Mouse (Mus musculus) myocyte (in vitro differentiated cells): Measurements from ENCODE around the gene 1110017D15Rik. TPM values are rescaled to one million over a fixed set of nuclear protein-coding genes. Genes with fewer than 3 reads are reported as not detected.

Experiments used
- H3K27me3 ChIP-seq: one replicate; pipeline ENCODE4 v1.6.1; 2011; ENCODE audit not compliant: control insufficient read depth, insufficient read depth, insufficient read length
- H3K36me3 ChIP-seq: one replicate; pipeline ENCODE4 v1.6.1; 2011; ENCODE audit not compliant: control insufficient read depth, insufficient read depth
- H3K4me2 ChIP-seq: one replicate; pipeline ENCODE4 v1.6.1; 2011; ENCODE audit warnings: low read depth, control low read depth
- H3K4me3 ChIP-seq: one replicate; pipeline ENCODE4 v1.5.1; 2011; ENCODE audit warnings: mild to moderate bottlenecking, control low read depth, moderate library complexity
- H3K79me2 ChIP-seq: one replicate; pipeline ENCODE4 v1.6.1; 2011; ENCODE audit not compliant: control insufficient read depth, insufficient read depth
- H3ac ChIP-seq: one replicate; pipeline ENCODE4 v1.6.1; 2011; ENCODE audit not compliant: control insufficient read depth, insufficient read length
- CEBPB ChIP-seq: IDR thresholded peaks from 2 replicates; pipeline ENCODE4 v1.6.1; 2011; ENCODE audit warnings: mild to moderate bottlenecking, moderate library complexity; ENCODE audit not compliant: poor library complexity, insufficient read depth, severe bottlenecking
- E2F4 ChIP-seq: IDR thresholded peaks from one replicate; pipeline ENCODE4 v1.6.1; 2011; ENCODE audit warnings: mild to moderate bottlenecking, control low read depth, moderate library complexity; ENCODE audit not compliant: insufficient read depth
- MAX ChIP-seq: IDR thresholded peaks from one replicate; pipeline ENCODE4 v1.6.1; 2011; ENCODE audit warnings: low read depth, mild to moderate bottlenecking, control low read depth
- MYOD1 ChIP-seq, 3 experiments: IDR thresholded peaks; one replicate each; pipeline ENCODE4 v1.6.1; 2011; ENCODE audit warnings: control low read depth in 2 of 3, low read depth in 2 of 3, mild to moderate bottlenecking in 2 of 3, moderate library complexity in 1 of 3; ENCODE audit not compliant: insufficient read length in 2 of 3, control insufficient read depth in 1 of 3
- MYOG ChIP-seq, 3 experiments: IDR thresholded peaks; one replicate each; pipeline ENCODE4 v1.6.1; 2011; ENCODE audit warnings: control low read depth in 2 of 3, low read depth in 2 of 3, mild to moderate bottlenecking in 2 of 3; ENCODE audit not compliant: insufficient read length in 2 of 3, control insufficient read depth in 1 of 3, insufficient read depth in 1 of 3
- POLR2A ChIP-seq: IDR thresholded peaks from one replicate; pipeline ENCODE4 v1.6.1; 2011; ENCODE audit warnings: low read depth, mild to moderate bottlenecking, control low read depth, moderate library complexity; ENCODE audit not compliant: insufficient read length
- POLR2AphosphoS2 ChIP-seq: IDR thresholded peaks from one replicate; pipeline ENCODE4 v1.6.1; 2011; ENCODE audit warnings: low read depth, control low read depth; ENCODE audit not compliant: insufficient read length
- REST ChIP-seq: IDR thresholded peaks from one replicate; pipeline ENCODE4 v1.6.1; 2011; ENCODE audit warnings: mild to moderate bottlenecking, control low read depth, moderate library complexity; ENCODE audit not compliant: insufficient read depth, insufficient read length
- SRF ChIP-seq: IDR thresholded peaks from one replicate; pipeline ENCODE4 v1.6.1; 2011; ENCODE audit warnings: low read depth; ENCODE audit not compliant: control insufficient read depth, insufficient read length
- TCF12 ChIP-seq: IDR thresholded peaks from one replicate; pipeline ENCODE4 v1.6.1; 2011; ENCODE audit warnings: mild to moderate bottlenecking, control low read depth; ENCODE audit not compliant: poor library complexity, insufficient read depth, severe bottlenecking
- TCF3 ChIP-seq: IDR thresholded peaks from one replicate; pipeline ENCODE4 v1.6.1; 2011; ENCODE audit warnings: low read depth, control low read depth; ENCODE audit not compliant: insufficient read length
- USF1 ChIP-seq: IDR thresholded peaks from one replicate; pipeline ENCODE4 v1.6.1; 2011; ENCODE audit warnings: low read depth, mild to moderate bottlenecking, control low read depth, moderate library complexity
- polyA plus RNA-seq: library from polyadenylated mRNA; unstranded; fragments of >200 nt; fragmentation: generic; extraction: Trizol; gene quantifications from one replicate; pipeline ENCODE4 v1.2.1, GENCODE M21; 2012; ENCODE audit warnings: missing spikeins

1110017D15Rik gene
- polyA plus RNA-seq, 1 experiment, result 0.06 TPM

GRCm38 (mm10) chr4:41505131-41505551, 12.0 kb downstream of the 1110017D15Rik start:
- Histone ChIP-seq H3K27me3 (no peaks in the 10 kb centered on the region), H3K4me2 (no peak overlapping the region), H3K4me3 (no peak overlapping the region), H3ac (no peak overlapping the region), H3K36me3 (no peaks in the 10 kb centered on the region), H3K79me2 (no peaks in the 10 kb centered on the region)
- TF ChIP-seq POLR2A, result no peak
- TF ChIP-seq TCF12, result no peak
- no peak for TF ChIP-seq MAX
- no peak for TF ChIP-seq E2F4
- TF ChIP-seq MYOG (IDR thresholded peaks at IDR 0.05; ENCODE audit: control insufficient read depth in 1 of 3, insufficient read depth in 1 of 3, insufficient read length in 2 of 3, low read depth in 2 of 3), result no peak
- no peak for TF ChIP-seq MYOD1 (IDR thresholded peaks at IDR 0.05; ENCODE audit: control insufficient read depth in 1 of 3, insufficient read length in 2 of 3, low read depth in 2 of 3)
- no peak for TF ChIP-seq CEBPB
- no peak for TF ChIP-seq POLR2AphosphoS2

- H3K36me3 ChIP-seq, result no peaks in the 10 kb centered on the region
- no peak for TF ChIP-seq SRF
- TF ChIP-seq REST, result no peak
- no peak for TF ChIP-seq E2F4
- TF ChIP-seq MAX, result no peak
- TF ChIP-seq POLR2AphosphoS2, result no peak
- no peak for TF ChIP-seq MYOD1 (IDR thresholded peaks at IDR 0.05; ENCODE audit: control insufficient read depth in 1 of 3, insufficient read length in 2 of 3, low read depth in 2 of 3)
- no peak for TF ChIP-seq POLR2A
- no peak for TF ChIP-seq CEBPB
- no peak for TF ChIP-seq TCF12
- TF ChIP-seq MYOG (IDR thresholded peaks at IDR 0.05; ENCODE audit: control insufficient read depth in 1 of 3, insufficient read depth in 1 of 3, insufficient read length in 2 of 3, low read depth in 2 of 3), result no peak
- no peak for TF ChIP-seq USF1
- TF ChIP-seq TCF3, result no peak
- H3K79me2 ChIP-seq, result no peaks in the 10 kb centered on the region
- H3K4me3 ChIP-seq, result no peak overlapping the region
- H3K27me3 ChIP-seq, result no peaks in the 10 kb centered on the region
- H3ac ChIP-seq, result no peak overlapping the region
- H3K4me2 ChIP-seq, result no peak overlapping the region
Measured at GRCm38 (mm10) chr4:41504325-41504724, 12.8 kb downstream of the 1110017D15Rik start.

- Histone ChIP-seq H3K36me3 (no peaks in the 10 kb centered on the region), H3K79me2 (no peaks in the 10 kb centered on the region), H3K4me2 (peak within 1 kb of the TSS; percentile 93), H3K4me3 (peak within 1 kb of the TSS; percentile 57), H3K27me3 (no peaks in the 10 kb centered on the region), H3ac (no peak within 1 kb of the TSS)
- peak; percentile 72 for TF ChIP-seq POLR2A
- peak; percentile 69 for TF ChIP-seq POLR2AphosphoS2
- TF ChIP-seq MYOG (IDR thresholded peaks at IDR 0.05; ENCODE audit: control insufficient read depth in 1 of 3, insufficient read depth in 1 of 3, insufficient read length in 2 of 3, low read depth in 2 of 3), result no peak
Measured at GRCm38 (mm10) chr4:41502986-41503412, 14.1 kb downstream of the 1110017D15Rik start, which contains the start of gene AI464131. TSS of gene AI464131 (minus strand) at chr4:41503076.

GRCm38 (mm10) chr4:41502171-41502940, 14.8 kb downstream of the 1110017D15Rik start:
- Histone ChIP-seq H3K4me2 (peak overlapping the region; percentile 93), H3ac (no peak overlapping the region), H3K27me3 (no peaks in the 10 kb centered on the region), H3K36me3 (no peaks in the 10 kb centered on the region), H3K79me2 (no peaks in the 10 kb centered on the region), H3K4me3 (peak overlapping the region; percentile 57)
- TF ChIP-seq MYOG (IDR thresholded peaks at IDR 0.05; ENCODE audit: control insufficient read depth in 1 of 3, insufficient read depth in 1 of 3, insufficient read length in 2 of 3, low read depth in 2 of 3), result no peak
- peak in 2 of 3 experiments; percentile 29 to 41 for TF ChIP-seq MYOD1 (IDR thresholded peaks at IDR 0.05; ENCODE audit: control insufficient read depth in 1 of 3, insufficient read length in 2 of 3, low read depth in 2 of 3)
- TF ChIP-seq POLR2AphosphoS2, result no peak

GRCm38 (mm10) chr4:41500787-41501186, 16.3 kb downstream of the 1110017D15Rik start:
- no peaks in the 10 kb centered on the region for H3K79me2 ChIP-seq
- peak overlapping the region; percentile 93 for H3K4me2 ChIP-seq
- peak overlapping the region; percentile 57 for H3K4me3 ChIP-seq
- no peaks in the 10 kb centered on the region for H3K27me3 ChIP-seq
- no peak overlapping the region for H3ac ChIP-seq
- H3K36me3 ChIP-seq, result no peaks in the 10 kb centered on the region
- no peak for TF ChIP-seq MAX
- peak in 1 of 3 experiments; percentile 65 for TF ChIP-seq MYOG (IDR thresholded peaks at IDR 0.05; ENCODE audit: control insufficient read depth in 1 of 3, insufficient read depth in 1 of 3, insufficient read length in 2 of 3, low read depth in 2 of 3)
- TF ChIP-seq MYOD1 (IDR thresholded peaks at IDR 0.05; ENCODE audit: control insufficient read depth in 1 of 3, insufficient read length in 2 of 3, low read depth in 2 of 3), result peak; percentile 55 to 71 (median 71)
